In genomic region chr10:111505406-111505805, GRCm38 (mm10) we compare ENCODE assay signal across 8 mouse cellular contexts. TPM values are rescaled to one million over a fixed set of nuclear protein-coding genes. Genes with fewer than 3 reads are reported as not detected.
A peak's percentile ranks its signal among the peaks of the same experiment; 100 is the strongest.
DNase-seq lines count a peak whose midpoint lies in the region; ATAC-seq lines count a peak whose summit lies in the region.

No protein-coding gene starts in this region.

- peak; percentile 21 for DNase-seq in adrenal gland, postnatal 14 days
- DNase-seq in adrenal gland, postnatal 36 days = no peak
- DNase-seq in lung, postnatal 10 days = no peak
- no peak for DNase-seq in gastrocnemius, postnatal 4 days (ENCODE audit: low spot score in 2 of 2)
- DNase-seq in gastrocnemius, postnatal 14 days = no peak

- no peak overlapping the region for H3K9ac ChIP-seq in lung, embryonic 15.5 days
- H3K9ac ChIP-seq in intestine, embryonic 16.5 days (ENCODE audit: low read depth, low read length) = peak overlapping the region; percentile 90; the same call in 1 of the 2 replicates
- no peak overlapping the region for H3K9ac ChIP-seq in stomach, embryonic 14.5 days (replicated peaks; ENCODE audit: low read depth, low read length)

- no peak overlapping the region for H3K27ac ChIP-seq in lung, embryonic 15.5 days
- H3K27ac ChIP-seq in intestine, embryonic 16.5 days (ENCODE audit: low read length) = peak overlapping the region; percentile 43; the same call in 1 of the 2 replicates
- H3K27ac ChIP-seq in stomach, embryonic 14.5 days (ENCODE audit: low read length) = no peak overlapping the region

- H3K27me3 ChIP-seq in lung, embryonic 15.5 days = no peaks in the 10 kb centered on the region
- H3K27me3 ChIP-seq in intestine, embryonic 16.5 days (replicated peaks; ENCODE audit: control insufficient read depth, insufficient read depth, low read length) = no peaks in the 10 kb centered on the region
- H3K27me3 ChIP-seq in stomach, embryonic 14.5 days (ENCODE audit: control insufficient read depth, insufficient read depth, low read length) = no peaks in the 10 kb centered on the region

- 56% methylated on average over 7 of the region's 7 CpGs for WGBS in lung, embryonic 15.5 days
- WGBS in intestine, embryonic 16.5 days = 42% methylated on average over 7 of the region's 7 CpGs
- WGBS in stomach, embryonic 14.5 days = 57% methylated on average over 7 of the region's 7 CpGs

- peak overlapping the region; percentile 69 for H3K4me2 ChIP-seq in lung, embryonic 15.5 days
- peak overlapping the region; percentile 91 for H3K4me2 ChIP-seq in intestine, embryonic 16.5 days (ENCODE audit: low read depth, low read length)
- peak overlapping the region; percentile 64 for H3K4me2 ChIP-seq in stomach, embryonic 14.5 days (replicated peaks; ENCODE audit: low read depth, low read length)

- no peaks in the 10 kb centered on the region for H3K36me3 ChIP-seq in lung, embryonic 15.5 days
- no peaks in the 10 kb centered on the region for H3K36me3 ChIP-seq in intestine, embryonic 16.5 days (ENCODE audit: control insufficient read depth, insufficient read depth, low read length)
- H3K36me3 ChIP-seq in stomach, embryonic 14.5 days (ENCODE audit: control insufficient read depth, insufficient read depth, low read length) = peaks cover 5% of the 10 kb centered on the region; the same call in 1 of the 2 replicates

- peaks cover 34% of the 10 kb centered on the region for H3K4me1 ChIP-seq in lung, embryonic 15.5 days
- peaks cover 23% of the 10 kb centered on the region for H3K4me1 ChIP-seq in intestine, embryonic 16.5 days (ENCODE audit: control insufficient read depth, insufficient read depth, low read length)
- H3K4me1 ChIP-seq in stomach, embryonic 14.5 days (ENCODE audit: control insufficient read depth, insufficient read depth, low read length) = peaks cover 14% of the 10 kb centered on the region

- H3K4me3 ChIP-seq in lung, embryonic 15.5 days = peak overlapping the region; percentile 65; the same call in 1 of the 2 replicates
- H3K4me3 ChIP-seq in intestine, embryonic 16.5 days (ENCODE audit: low read length) = peak overlapping the region; percentile 66
- H3K4me3 ChIP-seq in stomach, embryonic 14.5 days (ENCODE audit: low read depth, low read length) = peak overlapping the region; percentile 79

- H3K9me3 ChIP-seq in lung, embryonic 15.5 days = no peaks in the 10 kb centered on the region
- H3K9me3 ChIP-seq in intestine, embryonic 16.5 days (ENCODE audit: control insufficient read depth, low read length) = no peaks in the 10 kb centered on the region
- no peaks in the 10 kb centered on the region for H3K9me3 ChIP-seq in stomach, embryonic 14.5 days (ENCODE audit: control insufficient read depth, low read depth, low read length)

- intact Hi-C loops in gastrocnemius, postnatal 14 days (cut with DNase I; ENCODE audit: low total_unique reads) = no loop called here

- no peak for ATAC-seq in lung, embryonic 15.5 days (ENCODE audit: borderline replicate concordance, extremely low read depth, low FRiP score, low TSS enrichment)
- ATAC-seq in intestine, embryonic 16.5 days = no peak
- ATAC-seq in stomach, embryonic 14.5 days (ENCODE audit: insufficient number of reproducible peaks, insufficient read depth, low FRiP score, low read depth) = no peak

RNA-seq across cellular contexts. Expression of gene Phlda1, which starts 0.7 kb away (rescaled TPM):
- 50.8 and 76.7 TPM in 2 replicates for total RNA-seq in adrenal gland, postnatal 14 days (2021)
- 100 to 1,000 TPM; 120 to 126 TPM for total RNA-seq in adrenal gland, postnatal 36 days (2021)
- polyA plus RNA-seq in lung, embryonic 15.5 days (2015; fragmentation: Nextera tagmentation; extraction: Ambion mirVana) = 113 and 116 TPM in 2 replicates
- polyA plus RNA-seq in intestine, embryonic 16.5 days (2015; fragmentation: Nextera tagmentation; extraction: Ambion mirVana) = 31.9 and 32.2 TPM in 2 replicates
- 56.3 and 60.2 TPM in 2 replicates for polyA plus RNA-seq in stomach, embryonic 14.5 days (2014; fragmentation: Nextera tagmentation; extraction: Ambion mirVana)
- 10 to 100 TPM; 13.5 to 13.6 TPM for total RNA-seq in gastrocnemius, postnatal 4 days (2021)
- total RNA-seq in gastrocnemius, postnatal 14 days (2021) = 1 to 10 TPM; 6.2 to 6.4 TPM

RNA-seq across cellular contexts. Expression of gene Nap1l1, which starts 32.4 kb away (rescaled TPM):
- total RNA-seq in adrenal gland, postnatal 14 days (2021) = 153 and 160 TPM in 2 replicates
- total RNA-seq in adrenal gland, postnatal 36 days (2021) = 100 to 1,000 TPM; 140 to 149 TPM
- polyA plus RNA-seq in lung, embryonic 15.5 days (2015; fragmentation: Nextera tagmentation; extraction: Ambion mirVana) = 252 and 267 TPM in 2 replicates
- polyA plus RNA-seq in intestine, embryonic 16.5 days (2015; fragmentation: Nextera tagmentation; extraction: Ambion mirVana) = 118 and 140 TPM in 2 replicates
- polyA plus RNA-seq in stomach, embryonic 14.5 days (2014; fragmentation: Nextera tagmentation; extraction: Ambion mirVana) = 272 and 277 TPM in 2 replicates
- total RNA-seq in gastrocnemius, postnatal 4 days (2021) = 100 to 1,000 TPM; 124 to 133 TPM
- 10 to 100 TPM; 43.8 to 49.0 TPM for total RNA-seq in gastrocnemius, postnatal 14 days (2021)
